Mouse (Mus musculus) lung, embryonic 14.5 days (tissue): ENCODE results near the gene Zfp598. TPM values are rescaled to one million over a fixed set of nuclear protein-coding genes. Genes with fewer than 3 reads are reported as not detected.
A peak's percentile ranks its signal among the peaks of the same experiment; 100 is the strongest.

Experiments used
- ATAC-seq: fragments of 200-750 bp; cut with Nextera tagmentation; 2 replicates; pipeline ENCODE4 v1.8.0; 2017; ENCODE audit warnings: mild to moderate bottlenecking, moderate TSS enrichment, moderate library complexity; ENCODE audit not compliant: insufficient read depth
- DNase-seq: peaks from one replicate; pipeline ENCODE4 v3.0.0-alpha.2; 2015
- H3K27ac ChIP-seq: fragments of 300-500 bp; sonication (generic); 2 replicates; pipeline ENCODE4 v1.5.1; 2014; ENCODE audit warnings: low read depth, mild to moderate bottlenecking, moderate library complexity
- H3K27me3 ChIP-seq: fragments of 300-500 bp; sonication (generic); 2 replicates; pipeline ENCODE4 v1.6.1; 2014; ENCODE audit warnings: low read length, control low read depth; ENCODE audit not compliant: insufficient read depth
- H3K36me3 ChIP-seq: fragments of 300-500 bp; sonication (generic); 2 replicates; pipeline ENCODE4 v1.6.1; 2014; ENCODE audit warnings: control low read depth; ENCODE audit not compliant: insufficient read depth
- H3K4me1 ChIP-seq: fragments of 300-500 bp; sonication (generic); 2 replicates; pipeline ENCODE4 v1.6.1; 2014; ENCODE audit warnings: antibody characterized with exemption, control low read depth; ENCODE audit not compliant: insufficient read depth
- H3K4me2 ChIP-seq: fragments of 300-500 bp; sonication (generic); 2 replicates; pipeline ENCODE4 v1.6.1; 2014; ENCODE audit warnings: mild to moderate bottlenecking
- H3K4me3 ChIP-seq: fragments of 300-500 bp; sonication (generic); 2 replicates; pipeline ENCODE4 v1.5.1; 2014; ENCODE audit warnings: low read depth, low read length
- H3K9ac ChIP-seq: fragments of 300-500 bp; sonication (generic); 2 replicates; pipeline ENCODE4 v1.6.1; 2014
- H3K9me3 ChIP-seq: fragments of 300-500 bp; sonication (generic); 2 replicates; pipeline ENCODE4 v1.6.1; 2016; ENCODE audit warnings: low read depth, low read length, control low read depth
- CTCF ChIP-seq: IDR thresholded peaks from 2 replicates; pipeline ENCODE4 v1.5.1; 2016; ENCODE audit warnings: antibody characterized with exemption, low read depth
- WGBS: fragments of 180-500 bp; shearing (Covaris S2); extraction: QIAGEN DNeasy Blood & Tissue Kit; methylation state at CpG from one replicate; pipeline ENCODE4 v1.1.7; 2014; 5-methylcytosine and 5-hydroxymethylcytosine counted together
- polyA plus RNA-seq: library from polyadenylated mRNA; unstranded; fragments of >200 nt; fragmentation: Nextera tagmentation; extraction: Ambion mirVana; gene quantifications from 2 replicates; pipeline ENCODE4 v1.2.1, GENCODE M21; 2014

The Zfp598 gene
- 32.9 and 34.0 TPM in 2 replicates for polyA plus RNA-seq

DNA sequence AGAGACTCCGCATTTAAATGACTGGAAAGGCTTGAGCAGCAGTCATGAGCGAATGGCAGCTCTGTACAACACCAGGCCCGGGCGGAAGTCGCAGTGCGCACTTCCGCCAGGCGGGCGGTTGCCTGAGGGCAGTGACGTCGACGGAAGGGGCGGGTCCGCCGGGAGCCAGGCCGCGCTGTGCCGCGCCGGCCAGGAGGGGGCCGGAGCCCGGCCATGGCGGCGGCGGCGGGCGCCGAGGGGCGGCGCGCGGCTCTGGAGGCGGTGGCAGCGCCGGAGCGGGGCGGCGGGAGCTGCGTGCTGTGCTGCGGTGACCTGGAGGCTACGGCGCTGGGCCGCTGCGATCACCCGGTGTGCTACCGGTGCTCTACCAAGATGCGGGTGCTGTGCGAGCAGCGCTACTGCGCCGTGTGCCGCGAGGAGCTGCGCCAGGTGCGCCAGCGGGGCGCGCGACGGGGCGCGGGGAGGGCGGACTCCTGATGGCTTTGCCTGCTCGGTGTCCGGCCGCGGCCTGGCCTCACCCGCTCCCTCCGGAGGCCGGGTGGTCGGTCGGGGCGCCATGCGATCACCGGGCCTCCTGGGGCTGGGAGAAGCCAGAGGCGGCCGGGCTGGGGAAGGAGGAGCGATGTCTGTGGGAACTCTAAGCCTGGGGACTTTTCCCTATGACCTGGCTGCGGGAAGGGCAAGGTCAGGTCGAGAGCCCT, at the start of gene Zfp598:
Gene Zfp598 (plus strand): TSS at position 143 of the 701 bp plus-strand sequence.
- peak; percentile 98 for DNase-seq
- Histone ChIP-seq H3K9me3 (no peaks in the 10 kb centered on the region), H3K9ac (peak within 1 kb of the TSS; percentile 97), H3K36me3 (peaks cover 3% of the 10 kb centered on the region; the same call in 1 of the 2 replicates), H3K27me3 (no peaks in the 10 kb centered on the region), H3K4me1 (peaks cover 23% of the 10 kb centered on the region), H3K4me2 (peak within 1 kb of the TSS; percentile 95), H3K4me3 (peak within 1 kb of the TSS; percentile 100), H3K27ac (peak within 1 kb of the TSS; percentile 84)
- peak; percentile 14; the same call in 1 of the 2 replicates for TF ChIP-seq CTCF
- WGBS, result under 1% methylated on average over 79 of the region's 80 CpGs
- ATAC-seq, result peak; percentile 99

DNA sequence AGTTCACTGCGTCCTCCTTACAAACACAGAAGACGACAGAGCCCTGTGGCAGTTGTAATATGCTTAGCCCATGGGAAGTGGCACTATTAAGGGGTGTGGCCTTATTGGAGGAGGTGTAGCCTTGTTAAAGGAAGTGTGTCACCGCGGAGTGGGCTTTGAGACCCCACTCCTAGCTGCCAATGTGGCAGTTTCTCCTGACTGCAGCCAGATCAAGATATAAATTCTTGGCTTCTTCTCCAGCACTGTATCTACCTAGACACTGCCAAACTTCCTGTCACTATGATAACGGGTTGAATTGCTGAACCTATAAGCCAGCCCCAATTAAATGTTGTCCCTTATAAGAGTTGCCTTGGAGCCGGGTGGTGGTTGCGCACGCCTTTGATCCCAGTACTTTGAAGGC, 44.0 kb upstream of the Zfp598 start:
- no peaks in the 10 kb centered on the region for H3K9me3 ChIP-seq
- TF ChIP-seq CTCF, result no peak
- WGBS, result 90% methylated on average over 8 of the region's 8 CpGs
- H3K4me2 ChIP-seq, result no peak overlapping the region
- no peak overlapping the region for H3K27ac ChIP-seq
- no peak for DNase-seq
- no peak overlapping the region for H3K4me3 ChIP-seq
- ATAC-seq, result no peak
- no peak overlapping the region for H3K9ac ChIP-seq
- no peaks in the 10 kb centered on the region for H3K27me3 ChIP-seq
- H3K36me3 ChIP-seq, result peaks cover 90% of the 10 kb centered on the region
- no peaks in the 10 kb centered on the region for H3K4me1 ChIP-seq

DNA sequence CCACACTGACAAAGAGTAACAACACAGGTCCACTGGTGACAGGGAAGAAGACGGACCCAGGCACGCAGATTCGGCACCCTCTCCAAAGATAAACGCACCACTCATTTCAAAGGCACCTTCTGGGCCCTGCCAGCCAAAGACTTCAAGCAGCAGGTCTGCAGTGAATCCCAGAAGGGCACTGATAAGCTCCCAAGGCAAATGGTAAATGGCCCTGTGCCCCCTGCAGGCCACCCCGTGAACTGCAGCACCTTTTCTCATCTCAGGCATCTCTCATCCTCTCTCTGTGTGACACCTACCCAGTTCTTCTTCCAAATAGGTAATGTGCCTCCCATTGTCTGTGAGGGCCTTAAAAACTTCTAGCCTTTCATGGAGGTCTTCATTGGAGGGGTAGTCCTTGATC, 40.8 kb upstream of the Zfp598 start:
- H3K36me3 ChIP-seq, result peaks cover 59% of the 10 kb centered on the region

DNA sequence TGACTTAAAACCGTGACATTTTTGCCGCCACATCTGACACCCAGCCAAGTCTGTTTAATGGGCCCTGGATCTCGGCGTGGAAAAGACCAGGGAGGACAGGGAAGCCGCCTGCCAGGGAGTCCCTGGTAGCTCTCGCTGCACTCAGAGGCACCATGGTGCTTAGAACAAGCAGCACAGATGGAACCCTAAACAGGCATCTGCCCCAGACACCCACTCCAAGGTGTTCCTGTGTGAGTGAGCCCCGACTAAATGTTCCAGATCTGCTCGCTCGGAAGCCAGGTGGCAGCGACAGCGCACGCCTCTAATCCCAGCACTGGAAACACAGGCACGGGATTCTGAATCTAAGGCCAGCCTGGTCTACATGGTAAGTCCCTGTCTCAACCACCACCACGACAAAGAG, 39.4 kb upstream of the Zfp598 start:
- peaks cover 9% of the 10 kb centered on the region for H3K4me1 ChIP-seq
- 88% methylated on average over 14 of the region's 14 CpGs for WGBS

More for the DNA sequence above, 40.8 kb upstream of the Zfp598 start:
- H3K4me3 ChIP-seq, result no peak overlapping the region
- H3K9me3 ChIP-seq, result no peaks in the 10 kb centered on the region
- no peak overlapping the region for H3K27ac ChIP-seq
- ATAC-seq (no peak), DNase-seq (peak; percentile 81)
- H3K9ac ChIP-seq, result no peak overlapping the region
- H3K27me3 ChIP-seq, result no peaks in the 10 kb centered on the region
- WGBS, result 26% methylated on average over 5 of the region's 5 CpGs
- peak; percentile 95 for TF ChIP-seq CTCF
- H3K4me2 ChIP-seq, result no peak overlapping the region
- H3K4me1 ChIP-seq, result peaks cover 7% of the 10 kb centered on the region

DNA sequence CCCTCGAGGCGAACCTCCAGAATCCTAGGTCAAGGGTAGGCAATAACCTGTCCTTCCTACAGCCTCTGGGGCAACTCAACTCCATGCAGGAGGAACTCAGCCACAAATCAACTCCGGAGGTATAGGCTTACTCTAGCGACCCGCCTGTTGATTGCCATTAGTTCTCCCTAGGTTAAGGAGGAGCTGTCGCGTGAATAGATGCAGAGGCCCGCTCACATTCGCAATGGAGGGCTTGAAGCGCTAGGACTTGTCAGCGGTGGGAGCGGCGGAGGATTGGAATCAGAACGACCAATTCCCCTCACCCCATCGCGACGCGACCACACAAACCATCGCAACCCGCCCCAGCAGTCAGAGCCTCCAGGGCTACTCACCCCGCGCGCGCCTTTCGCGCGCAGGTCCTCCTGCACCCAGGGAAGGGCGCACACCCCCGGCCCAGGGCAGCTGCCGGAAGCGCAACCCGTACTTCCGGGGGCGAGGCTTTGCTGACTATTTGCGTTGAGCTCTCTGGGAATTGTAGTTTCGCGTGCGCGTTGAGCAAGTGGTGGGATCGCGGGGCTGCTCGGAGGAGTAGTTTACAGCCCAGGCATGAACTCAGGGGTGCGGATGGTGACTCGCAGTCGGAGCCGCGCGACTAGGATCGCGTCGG, 37.2 kb upstream of the Zfp598 start, which contains the start of the genes Tsc2 and Nthl1:
Gene Tsc2 (minus strand): TSS at position 464 of the 646 bp plus-strand sequence.
Gene Nthl1 (plus strand): TSS at position 514 of the 646 bp plus-strand sequence.
- H3K4me1 ChIP-seq, result peaks cover 9% of the 10 kb centered on the region
- peak within 1 kb of the TSS; percentile 91 for H3K27ac ChIP-seq
- peak within 1 kb of the TSS; percentile 69 for H3K9ac ChIP-seq
- TF ChIP-seq CTCF, result no peak
- WGBS, result 1% methylated on average over 51 of the region's 51 CpGs
- peak within 1 kb of the TSS; percentile 78 for H3K4me2 ChIP-seq
- ATAC-seq (peak; percentile 89), DNase-seq (peak; percentile 95)
- H3K27me3 ChIP-seq, result no peaks in the 10 kb centered on the region
- H3K4me3 ChIP-seq, result peak within 1 kb of the TSS; percentile 57
- H3K9me3 ChIP-seq, result no peaks in the 10 kb centered on the region
- peaks cover 23% of the 10 kb centered on the region for H3K36me3 ChIP-seq

More for the DNA sequence above, 39.4 kb upstream of the Zfp598 start:
- Histone ChIP-seq H3K27me3 (no peaks in the 10 kb centered on the region), H3K27ac (no peak overlapping the region), H3K4me3 (no peak overlapping the region), H3K36me3 (peaks cover 45% of the 10 kb centered on the region), H3K4me2 (no peak overlapping the region), H3K9me3 (no peaks in the 10 kb centered on the region), H3K9ac (no peak overlapping the region)
- no peak for TF ChIP-seq CTCF
- DNase-seq (no peak), ATAC-seq (no peak)

DNA sequence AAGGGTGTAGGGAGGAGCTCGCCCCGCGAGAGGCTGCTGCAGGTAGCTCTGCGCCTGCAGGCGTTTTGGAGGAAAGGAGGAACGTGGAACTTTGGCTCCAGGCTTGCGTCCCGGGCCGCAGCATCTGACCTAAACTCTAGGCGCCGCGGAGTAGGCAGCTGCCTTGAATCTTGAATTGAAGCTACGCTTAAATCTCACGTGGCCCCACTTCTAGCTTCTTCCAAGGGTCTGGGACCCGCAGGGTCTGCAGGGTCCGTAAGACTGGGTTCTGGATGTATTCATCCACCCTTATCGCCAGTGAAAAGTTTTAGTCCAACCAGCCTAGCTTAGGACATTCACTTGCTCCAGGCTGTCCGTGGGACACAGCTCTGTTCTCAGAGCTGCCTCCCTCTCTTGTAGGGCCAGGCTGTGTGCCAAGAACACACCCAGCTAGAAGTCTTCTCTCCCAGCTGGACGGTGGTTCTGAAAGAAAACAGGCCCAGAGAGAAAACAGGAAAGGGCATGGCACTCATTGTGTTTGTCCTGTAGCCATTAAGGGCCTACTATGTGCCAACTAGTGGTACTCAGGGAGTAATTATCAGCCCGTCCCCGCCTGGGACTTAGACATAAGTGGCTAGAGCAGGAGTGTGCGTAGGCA, 36.6 kb upstream of the Zfp598 start:
- DNase-seq (peak; percentile 77), ATAC-seq (peak; percentile 52; the same call in 1 of the 2 replicates)
- H3K9me3 ChIP-seq, result no peaks in the 10 kb centered on the region
- H3K9ac ChIP-seq, result peak overlapping the region; percentile 69
- H3K36me3 ChIP-seq, result peaks cover 17% of the 10 kb centered on the region
- peak overlapping the region; percentile 78 for H3K4me2 ChIP-seq
- peak overlapping the region; percentile 57 for H3K4me3 ChIP-seq
- H3K27me3 ChIP-seq, result no peaks in the 10 kb centered on the region
- H3K4me1 ChIP-seq, result peaks cover 9% of the 10 kb centered on the region
- WGBS, result 9% methylated on average over 22 of the region's 22 CpGs
- no peak for TF ChIP-seq CTCF
- peak overlapping the region; percentile 91 for H3K27ac ChIP-seq
